26 mouse cellular contexts compared by ENCODE assay signal in genomic region chr13:112342971-112343627, GRCm38 (mm10). TPM values are rescaled to one million over a fixed set of nuclear protein-coding genes. Genes with fewer than 3 reads are reported as not detected.
A peak's percentile ranks its signal among the peaks of the same experiment; 100 is the strongest.
DNase-seq lines count a peak whose midpoint lies in the region; ATAC-seq lines count a peak whose summit lies in the region.
"Had no signal": no experiment of that assay in that cellular context is flagged by ENCODE, and none has a peak within 500 bp of the region (broad histone marks: within the 10 kb centered on the region; RNA-seq: fewer than 3 reads in every experiment).

No protein-coding gene starts in this region.

- no peaks in the 10 kb centered on the region for H3K36me3 ChIP-seq in heart, embryonic 12.5 days
- H3K36me3 ChIP-seq: embryonic facial prominence, embryonic 12.5 days; forebrain, embryonic 15.5 days; hindbrain, embryonic 12.5 days; limb, embryonic 12.5 days; midbrain, embryonic 15.5 days had no signal

- no peak overlapping the region for H3K9ac ChIP-seq in heart, embryonic 12.5 days
- H3K9ac ChIP-seq: embryonic facial prominence, embryonic 12.5 days; forebrain, embryonic 15.5 days; hindbrain, embryonic 12.5 days; limb, embryonic 12.5 days; liver, embryonic 14.5 days; midbrain, embryonic 15.5 days had no signal

- no peak overlapping the region for H3K4me2 ChIP-seq in heart, embryonic 12.5 days
- H3K4me2 ChIP-seq: embryonic facial prominence, embryonic 12.5 days; forebrain, embryonic 15.5 days; hindbrain, embryonic 12.5 days; limb, embryonic 12.5 days; midbrain, embryonic 15.5 days had no signal

- H3K27me3 ChIP-seq in heart, embryonic 12.5 days (replicated peaks): no peaks in the 10 kb centered on the region
- H3K27me3 ChIP-seq: embryonic facial prominence, embryonic 12.5 days; forebrain, embryonic 15.5 days; hindbrain, embryonic 12.5 days; limb, embryonic 12.5 days; midbrain, embryonic 15.5 days; Patski had no signal

- peaks cover 10% of the 10 kb centered on the region for H3K4me1 ChIP-seq in heart, embryonic 12.5 days (replicated peaks)
- H3K4me1 ChIP-seq: forebrain, embryonic 15.5 days; midbrain, embryonic 15.5 days had no signal

- no peak for ATAC-seq in heart, embryonic 12.5 days (ENCODE audit: insufficient number of reproducible peaks, low FRiP score)
- ATAC-seq in megakaryocyte-erythroid progenitor cell, adult 5-6 weeks (replicated peaks; ENCODE audit: low FRiP score, low TSS enrichment, poor library complexity, severe bottlenecking): 0 out of 2 replicates have a peak, but pooled peaks have one; percentile 41
- ATAC-seq: forebrain, embryonic 15.5 days; midbrain, embryonic 15.5 days; Patski had no signal

- no peak overlapping the region for H3K4me3 ChIP-seq in heart, embryonic 12.5 days
- H3K4me3 ChIP-seq: embryonic facial prominence, embryonic 12.5 days; forebrain, embryonic 15.5 days; hindbrain, embryonic 12.5 days; limb, embryonic 12.5 days; midbrain, embryonic 15.5 days; myocyte had no signal

- H3K27ac ChIP-seq in heart, embryonic 12.5 days (ENCODE audit: poor library complexity, severe bottlenecking): no peak overlapping the region
- H3K27ac ChIP-seq: embryonic facial prominence, embryonic 12.5 days; forebrain, embryonic 15.5 days; hindbrain, embryonic 12.5 days; limb, embryonic 12.5 days; liver, embryonic 14.5 days; midbrain, embryonic 15.5 days had no signal

- DNase-seq in heart, adult 11 months: peak; percentile 78
- DNase-seq in CD4-positive, CD25-positive, alpha-beta regulatory T cell, adult 2 months (ENCODE audit: low read depth, low spot score): peak; percentile 56
- DNase-seq in ZHBTc4 (ENCODE audit: low read depth, low spot score): peak; percentile 76
- no peak for DNase-seq in layer of hippocampus, adult 18-20 months (ENCODE audit: low spot score in 2 of 2)
- DNase-seq in cerebellum, postnatal 36 days: no peak
- DNase-seq in embryo, embryonic 10.5 days (ENCODE audit: low spot score): no peak
- DNase-seq: adrenal gland, postnatal 25 days; cerebellum, adult 18-20 months; cerebellum, postnatal 25 days; gastrocnemius, postnatal 36 days; kidney, adult 8-10 months; kidney, postnatal 36 days; right cerebral cortex, postnatal 14 days; spleen, adult 18-20 months; thymus, adult 18-20 months had no signal

- no peaks in the 10 kb centered on the region for H3K9me3 ChIP-seq in heart, embryonic 12.5 days (replicated peaks)
- H3K9me3 ChIP-seq: embryonic facial prominence, embryonic 12.5 days; forebrain, embryonic 15.5 days; hindbrain, embryonic 12.5 days; limb, embryonic 12.5 days; midbrain, embryonic 15.5 days had no signal

- WGBS in heart, embryonic 12.5 days: 42% methylated on average over 5 of the region's 5 CpGs

RNA-seq across cellular contexts. Expression of gene Ankrd55, which starts 54.8 kb away (rescaled TPM):
- polyA plus RNA-seq in heart, embryonic 12.5 days (2016; fragmentation: Nextera tagmentation; extraction: Ambion mirVana): 0.15 and 0.36 TPM in 2 replicates
- not detected in 2 replicates for total RNA-seq in megakaryocyte-erythroid progenitor cell, adult 5-6 weeks (2014; fragmentation: Nextera tagmentation)
- total RNA-seq in megakaryocyte-erythroid progenitor cell, adult 5-6 weeks (2017): not detected in 2 replicates
- 1 to 10 TPM; 4.1 to 4.2 TPM for total RNA-seq in layer of hippocampus, adult 18-20 months (2021)
- total RNA-seq: gastrocnemius, postnatal 36 days; megakaryocyte progenitor cell, adult 5-6 weeks had no signal

Comparison
In these comparisons a context has a peak if more than half of its experiments do, and no peak if none do; other contexts are left out.
1. DNase-seq: peak in heart, adult 11 months (single experiment), CD4-positive, CD25-positive, alpha-beta regulatory T cell, adult 2 months (single experiment) and ZHBTc4 (single experiment); none in layer of hippocampus, adult 18-20 months (0 of 2), cerebellum, postnatal 36 days (0 of 2) and embryo, embryonic 10.5 days (single experiment).
2. RNA of gene Ankrd55, which starts 54.8 kb away (total RNA-seq): 4.1 to 4.2 TPM in layer of hippocampus, adult 18-20 months; not detected in megakaryocyte-erythroid progenitor cell, adult 5-6 weeks; every median in the first group is over 4 times any median in the second.